Mouse (Mus musculus) forebrain, embryonic 14.5 days (tissue): ENCODE measurements around the gene Ubap1l. TPM values are rescaled to one million over a fixed set of nuclear protein-coding genes. Genes with fewer than 3 reads are reported as not detected.

Experiments used
- ATAC-seq: fragments of 200-750 bp; cut with Nextera tagmentation; 2 replicates; pipeline ENCODE4 v1.8.0; 2017; ENCODE audit warnings: mild to moderate bottlenecking, moderate library complexity
- DNase-seq: peaks from one replicate; pipeline ENCODE4 v3.0.0-alpha.2; 2015; ENCODE audit warnings: low spot score
- H3K27ac ChIP-seq: fragments of 300-500 bp; sonication (generic); 2 replicates; pipeline ENCODE4 v1.5.1; 2014; ENCODE audit warnings: low read depth, mild to moderate bottlenecking, control low read depth, low read length, moderate library complexity
- H3K27me3 ChIP-seq: fragments of 300-500 bp; sonication (generic); replicated peaks from 2 replicates; pipeline ENCODE4 v1.6.1; 2014; ENCODE audit warnings: low read length, control low read depth, mixed read lengths; ENCODE audit not compliant: control insufficient read depth, insufficient read depth
- H3K36me3 ChIP-seq: fragments of 300-500 bp; sonication (generic); 2 replicates; pipeline ENCODE4 v1.6.1; 2014; ENCODE audit warnings: low read length, control low read depth; ENCODE audit not compliant: control insufficient read depth, insufficient read depth
- H3K4me1 ChIP-seq: fragments of 300-500 bp; sonication (generic); 2 replicates; pipeline ENCODE4 v1.6.1; 2014; ENCODE audit warnings: antibody characterized with exemption, low read length, control low read depth; ENCODE audit not compliant: control insufficient read depth, insufficient read depth
- H3K4me2 ChIP-seq: fragments of 300-500 bp; sonication (generic); 2 replicates; pipeline ENCODE4 v1.6.1; 2014; ENCODE audit warnings: mild to moderate bottlenecking, control low read depth, low read length
- H3K4me3 ChIP-seq: fragments of 300-500 bp; sonication (generic); 2 replicates; pipeline ENCODE4 v1.5.1; 2014; ENCODE audit warnings: low read depth, low read length, control low read depth
- H3K9ac ChIP-seq: fragments of 300-500 bp; sonication (generic); 2 replicates; pipeline ENCODE4 v1.6.1; 2014; ENCODE audit warnings: mild to moderate bottlenecking, low read length, control low read depth, moderate library complexity
- H3K9me3 ChIP-seq: fragments of 300-500 bp; sonication (generic); replicated peaks from 2 replicates; pipeline ENCODE4 v1.6.1; 2016; ENCODE audit warnings: low read length, control low read depth, mixed read lengths; ENCODE audit not compliant: control insufficient read depth
- WGBS: fragments of 180-500 bp; shearing (Covaris S2); extraction: QIAGEN DNeasy Blood & Tissue Kit; methylation state at CpG from one replicate; pipeline ENCODE4 v1.1.7; 2014; 5-methylcytosine and 5-hydroxymethylcytosine counted together
- polyA plus RNA-seq: library from polyadenylated mRNA; unstranded; fragments of >200 nt; fragmentation: Nextera tagmentation; extraction: Ambion mirVana; gene quantifications from 2 replicates; pipeline ENCODE4 v1.2.1, GENCODE M21; 2014

The Ubap1l gene
- polyA plus RNA-seq, 1 experiment from 2014 or later: 0.13 TPM

GRCm38 (mm10) chr9:65394360-65394759 lies 33.5 kb downstream of the Ubap1l start:
- no peak overlapping the region for H3K4me3 ChIP-seq
- H3K9me3 ChIP-seq: no peaks in the 10 kb centered on the region
- ATAC-seq (no peak), DNase-seq (no peak)
- 68% methylated on average over 2 of the region's 2 CpGs for WGBS
- H3K27ac ChIP-seq: no peak overlapping the region
- no peaks in the 10 kb centered on the region for H3K36me3 ChIP-seq
- no peak overlapping the region for H3K4me2 ChIP-seq
- H3K9ac ChIP-seq: no peak overlapping the region
- H3K4me1 ChIP-seq: peaks cover 3% of the 10 kb centered on the region; the same call in 1 of the 2 replicates
- peaks cover 33% of the 10 kb centered on the region for H3K27me3 ChIP-seq

GRCm38 (mm10) chr9:65398279-65398678 lies 37.4 kb downstream of the Ubap1l start, which contains the start of gene Rasl12:
Gene Rasl12 (plus strand): TSS chr9:65398506.
- no peaks in the 10 kb centered on the region for H3K27me3 ChIP-seq
- WGBS: under 1% methylated on average over 24 of the region's 24 CpGs
- H3K36me3 ChIP-seq: no peaks in the 10 kb centered on the region
- no peak within 1 kb of the TSS for H3K27ac ChIP-seq
- peak within 1 kb of the TSS; percentile 41 for H3K4me3 ChIP-seq
- peak within 1 kb of the TSS; percentile 71 for H3K4me2 ChIP-seq
- peak within 1 kb of the TSS; percentile 64 for H3K9ac ChIP-seq
- ATAC-seq: peak; percentile 84
- DNase-seq: peak; percentile 76
- H3K9me3 ChIP-seq: no peaks in the 10 kb centered on the region
- no peaks in the 10 kb centered on the region; the same call in 1 of the 2 replicates for H3K4me1 ChIP-seq

- peaks cover 6% of the 10 kb centered on the region; the same call in 1 of the 2 replicates for H3K4me1 ChIP-seq
- no peaks in the 10 kb centered on the region for H3K36me3 ChIP-seq
- WGBS: 93% methylated on average over 6 of the region's 6 CpGs
- no peaks in the 10 kb centered on the region for H3K27me3 ChIP-seq
- H3K4me2 ChIP-seq: no peak overlapping the region
- H3K9ac ChIP-seq: no peak overlapping the region
- no peak overlapping the region for H3K27ac ChIP-seq
- ATAC-seq (no peak), DNase-seq (no peak)
- no peaks in the 10 kb centered on the region for H3K9me3 ChIP-seq
- H3K4me3 ChIP-seq: no peak overlapping the region
Measured at GRCm38 (mm10) chr9:65399934-65400333, 39.1 kb downstream of the Ubap1l start.

DNA sequence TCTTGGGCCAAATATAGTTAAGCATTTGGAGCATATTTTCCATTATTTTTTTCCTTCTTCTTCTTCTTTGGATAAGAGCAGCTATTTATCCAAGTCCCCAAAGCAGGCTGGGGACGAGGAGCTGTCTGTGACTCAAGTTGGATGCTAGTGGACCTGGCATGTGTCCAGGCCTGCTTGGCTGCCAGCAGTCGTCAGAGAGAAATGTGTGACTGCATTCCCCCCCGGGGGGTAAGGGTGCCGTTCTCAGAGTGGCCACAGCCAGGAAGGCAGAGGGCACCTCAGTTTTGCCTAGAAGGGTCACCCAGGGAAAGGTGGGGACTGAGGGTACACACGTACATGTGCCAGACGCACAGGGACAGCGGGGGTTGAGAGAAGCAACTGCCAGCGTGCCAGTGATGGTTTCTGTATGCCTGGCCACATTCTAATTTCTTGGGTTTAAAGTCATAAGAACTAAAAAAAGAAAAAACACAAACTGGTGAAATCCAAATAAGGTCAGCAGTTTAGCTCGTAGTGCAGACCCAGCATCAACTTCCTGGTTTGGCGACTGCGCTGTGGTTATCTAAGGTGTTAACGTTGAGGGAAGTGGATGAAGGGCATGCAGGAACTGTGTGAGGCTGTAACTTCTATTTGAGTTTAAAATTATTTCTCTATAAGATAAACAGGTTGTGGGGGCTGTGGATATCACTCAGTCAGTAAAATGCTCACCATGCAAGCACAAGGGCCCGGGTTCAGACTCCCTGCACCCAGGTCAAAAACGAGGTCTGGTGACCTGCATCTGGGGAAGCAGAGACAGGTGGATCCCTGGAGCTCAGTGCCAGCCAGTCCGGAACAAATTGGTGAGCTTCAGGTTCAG lies 43.7 kb downstream of the Ubap1l start:
- Histone ChIP-seq H3K36me3 (no peaks in the 10 kb centered on the region), H3K4me3 (no peak overlapping the region), H3K4me1 (peaks cover 6% of the 10 kb centered on the region; the same call in 1 of the 2 replicates), H3K27ac (no peak overlapping the region), H3K9me3 (no peaks in the 10 kb centered on the region), H3K27me3 (no peaks in the 10 kb centered on the region), H3K4me2 (no peak overlapping the region), H3K9ac (no peak overlapping the region)
- 71% methylated on average over 15 of the region's 15 CpGs for WGBS
- ATAC-seq: no peak
- peak; percentile 70 for DNase-seq

GRCm38 (mm10) chr9:65405184-65405449 lies 44.3 kb downstream of the Ubap1l start:
- H3K4me1 ChIP-seq: peaks cover 6% of the 10 kb centered on the region; the same call in 1 of the 2 replicates
- WGBS: 83% methylated on average over 2 of the region's 2 CpGs
- DNase-seq: no peak
- no peak overlapping the region for H3K27ac ChIP-seq
- H3K4me3 ChIP-seq: no peak overlapping the region
- H3K36me3 ChIP-seq: no peaks in the 10 kb centered on the region
- H3K27me3 ChIP-seq: no peaks in the 10 kb centered on the region
- no peak overlapping the region for H3K9ac ChIP-seq
- ATAC-seq: no peak
- H3K9me3 ChIP-seq: no peaks in the 10 kb centered on the region
- no peak overlapping the region for H3K4me2 ChIP-seq

- DNase-seq: no peak
- peaks cover 6% of the 10 kb centered on the region; the same call in 1 of the 2 replicates for H3K4me1 ChIP-seq
- no peaks in the 10 kb centered on the region for H3K9me3 ChIP-seq
- H3K36me3 ChIP-seq: no peaks in the 10 kb centered on the region
- H3K4me2 ChIP-seq: no peak overlapping the region
- H3K27me3 ChIP-seq: no peaks in the 10 kb centered on the region
- H3K27ac ChIP-seq: no peak overlapping the region
- H3K9ac ChIP-seq: no peak overlapping the region
- no peak overlapping the region for H3K4me3 ChIP-seq
- ATAC-seq: no peak
- WGBS: 86% methylated on average over 5 of the region's 5 CpGs
Measured at GRCm38 (mm10) chr9:65407327-65407726, 46.5 kb downstream of the Ubap1l start.

- H3K9ac ChIP-seq: no peak overlapping the region
- 73% methylated on average over 3 of the region's 3 CpGs for WGBS
- no peaks in the 10 kb centered on the region for H3K27me3 ChIP-seq
- ATAC-seq: no peak
- H3K4me3 ChIP-seq: no peak overlapping the region
- no peaks in the 10 kb centered on the region for H3K9me3 ChIP-seq
- H3K36me3 ChIP-seq: no peaks in the 10 kb centered on the region
- H3K27ac ChIP-seq: no peak overlapping the region
- no peak overlapping the region for H3K4me2 ChIP-seq
- DNase-seq: no peak
- peaks cover 6% of the 10 kb centered on the region; the same call in 1 of the 2 replicates for H3K4me1 ChIP-seq
Measured at GRCm38 (mm10) chr9:65407861-65408260, 47.0 kb downstream of the Ubap1l start.

GRCm38 (mm10) chr9:65408871-65409295 lies 48.0 kb downstream of the Ubap1l start:
- Histone ChIP-seq H3K27me3 (no peaks in the 10 kb centered on the region), H3K36me3 (no peaks in the 10 kb centered on the region), H3K9me3 (no peaks in the 10 kb centered on the region), H3K4me3 (no peak overlapping the region), H3K4me1 (peaks cover 6% of the 10 kb centered on the region; the same call in 1 of the 2 replicates), H3K9ac (no peak overlapping the region), H3K27ac (no peak overlapping the region), H3K4me2 (no peak overlapping the region)
- ATAC-seq: no peak
- no peak for DNase-seq
- 78% methylated on average over 5 of the region's 5 CpGs for WGBS

- ATAC-seq: no peak
- no peak for DNase-seq
- Histone ChIP-seq H3K4me3 (no peak overlapping the region), H3K9me3 (no peaks in the 10 kb centered on the region), H3K27me3 (no peaks in the 10 kb centered on the region), H3K27ac (no peak overlapping the region), H3K4me2 (no peak overlapping the region), H3K9ac (no peak overlapping the region), H3K36me3 (no peaks in the 10 kb centered on the region), H3K4me1 (no peaks in the 10 kb centered on the region)
- WGBS: 93% methylated on average over 8 of the region's 8 CpGs
Measured at GRCm38 (mm10) chr9:65410378-65410777, 49.5 kb downstream of the Ubap1l start.
